Comparison of ENCODE assay signal across 20 mouse cellular contexts in the genomic region with DNA sequence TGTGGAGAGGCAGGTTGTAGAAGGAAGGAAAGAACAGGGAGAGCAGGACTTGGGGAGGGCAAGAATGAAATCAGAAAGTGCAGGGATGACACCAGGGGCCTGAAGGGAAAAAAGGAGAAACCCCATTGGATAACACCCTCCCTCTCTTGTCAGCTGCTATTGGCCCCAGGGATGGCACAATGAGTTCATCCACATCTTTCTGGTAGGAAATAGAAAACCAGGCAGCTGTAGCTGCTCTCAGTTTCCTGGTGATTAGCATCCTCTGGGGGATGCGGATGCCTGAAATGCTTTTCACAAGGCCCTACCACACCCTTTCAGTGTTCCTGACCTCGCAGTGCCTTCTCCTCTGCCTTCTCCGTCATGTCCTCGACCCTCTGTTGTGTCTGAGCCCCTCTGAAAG.
A peak's percentile ranks its signal among the peaks of the same experiment; 100 is the strongest.
DNase-seq lines count a peak whose midpoint lies in the region; ATAC-seq and TF ChIP-seq lines count a peak whose summit lies in the region.
"Had no signal": no experiment of that assay in that cellular context is flagged by ENCODE, and none has a peak within 500 bp of the region (broad histone marks: within the 10 kb centered on the region; RNA-seq: fewer than 3 reads in every experiment).

No protein-coding gene starts in this region.

- WGBS in kidney, embryonic 16.5 days = 52% methylated on average over 4 of the region's 4 CpGs
- 67% methylated on average over 4 of the region's 4 CpGs for WGBS in midbrain, embryonic 15.5 days

- no peaks in the 10 kb centered on the region for H3K36me3 ChIP-seq in kidney, embryonic 16.5 days (ENCODE audit: insufficient read depth, low read length)
- H3K36me3 ChIP-seq in midbrain, embryonic 15.5 days (replicated peaks) = no peaks in the 10 kb centered on the region
- H3K36me3 ChIP-seq: liver, embryonic 13.5 days; lung, embryonic 15.5 days; midbrain, embryonic 10.5 days had no signal

- H3K9me3 ChIP-seq in kidney, embryonic 16.5 days (ENCODE audit: low read length) = no peaks in the 10 kb centered on the region
- H3K9me3 ChIP-seq in midbrain, embryonic 15.5 days = no peaks in the 10 kb centered on the region
- H3K9me3 ChIP-seq: liver, embryonic 13.5 days; lung, embryonic 15.5 days; midbrain, embryonic 10.5 days had no signal

- H3K4me2 ChIP-seq in kidney, embryonic 16.5 days (replicated peaks; ENCODE audit: low read depth, low read length) = no peak overlapping the region
- no peak overlapping the region for H3K4me2 ChIP-seq in midbrain, embryonic 15.5 days
- H3K4me2 ChIP-seq: liver, embryonic 13.5 days; lung, embryonic 15.5 days had no signal

- ATAC-seq in kidney, embryonic 16.5 days (ENCODE audit: low FRiP score, low TSS enrichment) = no peak
- no peak for ATAC-seq in midbrain, embryonic 15.5 days (replicated peaks)

- peaks cover 5% of the 10 kb centered on the region; the same call in 1 of the 2 replicates for H3K4me1 ChIP-seq in kidney, embryonic 16.5 days (ENCODE audit: insufficient read depth, low read length)
- no peaks in the 10 kb centered on the region for H3K4me1 ChIP-seq in midbrain, embryonic 15.5 days
- H3K4me1 ChIP-seq: liver, embryonic 13.5 days had no signal

- no peak overlapping the region for H3K27ac ChIP-seq in gastrocnemius, adult 2 months
- H3K27ac ChIP-seq in kidney, embryonic 16.5 days (ENCODE audit: low read length) = no peak overlapping the region
- no peak overlapping the region for H3K27ac ChIP-seq in midbrain, embryonic 15.5 days
- H3K27ac ChIP-seq: left cerebral cortex, adult 2 months; liver, embryonic 13.5 days; lung, embryonic 15.5 days; macrophage; midbrain, embryonic 10.5 days had no signal

- TF ChIP-seq CTCF in gastrocnemius, adult 2 months (IDR thresholded peaks at IDR 0.05) = no peak

- intact Hi-C loops in gastrocnemius, adult 2 months (cut with DNase I) = no loop called here
- intact Hi-C loops in heart, postnatal 14 days (cut with DNase I) = no loop called here

- no peak overlapping the region for H3K4me3 ChIP-seq in gastrocnemius, adult 2 months
- H3K4me3 ChIP-seq in kidney, embryonic 16.5 days (ENCODE audit: low read length) = no peak overlapping the region
- H3K4me3 ChIP-seq in midbrain, embryonic 15.5 days = no peak overlapping the region
- H3K4me3 ChIP-seq: left cerebral cortex, adult 2 months; liver, embryonic 13.5 days; lung, embryonic 15.5 days; midbrain, embryonic 10.5 days had no signal

- H3K9ac ChIP-seq in kidney, embryonic 16.5 days (replicated peaks; ENCODE audit: low read length) = no peak overlapping the region
- H3K9ac ChIP-seq in midbrain, embryonic 15.5 days = no peak overlapping the region
- H3K9ac ChIP-seq: liver, embryonic 13.5 days; lung, embryonic 15.5 days had no signal

- peak; percentile 43 for DNase-seq in gastrocnemius, adult 2 months
- DNase-seq in gastrocnemius, adult 8-10 months (ENCODE audit: low spot score in 2 of 2) = no peak
- DNase-seq in kidney, postnatal 4 days = peak; percentile 3 to 5
- DNase-seq in heart, postnatal 14 days = peak; percentile 11 to 48
- DNase-seq in thymus, postnatal 36 days = no peak
- DNase-seq: cerebellum, adult 11-12 months; cerebellum, postnatal 14 days; kidney, adult 18-20 months; layer of hippocampus, adult 9-11 months; left cerebral cortex, postnatal 4 days; liver, embryonic 13.5 days; right cerebral cortex, adult 18-20 months; thymus, postnatal 14 days had no signal

- no peaks in the 10 kb centered on the region for H3K27me3 ChIP-seq in kidney, embryonic 16.5 days (ENCODE audit: insufficient read depth, low read length)
- H3K27me3 ChIP-seq in midbrain, embryonic 15.5 days (replicated peaks) = no peaks in the 10 kb centered on the region
- H3K27me3 ChIP-seq: CH12.LX; liver, embryonic 13.5 days; lung, embryonic 15.5 days had no signal

Comparison
In these comparisons a context has a peak if more than half of its experiments do, and no peak if none do; other contexts are left out.
1. DNase-seq: peak in gastrocnemius, adult 2 months (single experiment), kidney, postnatal 4 days (2 of 2) and heart, postnatal 14 days (2 of 2); none in gastrocnemius, adult 8-10 months (0 of 2) and thymus, postnatal 36 days (0 of 2).